19 mouse cellular contexts compared by ENCODE assay signal in the genomic region with DNA sequence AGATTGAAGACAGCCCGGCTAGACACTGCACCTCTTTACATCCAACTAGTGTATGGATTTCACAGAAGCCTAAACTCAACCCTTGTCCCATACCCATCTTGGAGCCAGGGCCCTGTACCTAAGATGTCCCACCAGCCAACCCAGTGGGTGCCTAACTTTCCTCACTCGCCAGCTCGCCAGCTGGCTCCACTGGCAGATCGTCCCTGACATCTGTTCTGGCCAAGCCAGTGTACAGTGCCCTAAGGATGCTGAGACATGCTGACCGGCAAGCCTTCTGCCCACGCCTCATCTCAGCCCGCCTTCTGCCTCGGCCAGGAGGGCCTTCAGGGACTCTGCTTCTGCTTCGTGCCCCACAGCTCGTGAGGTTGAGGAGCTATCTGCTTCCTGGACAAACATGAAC. TPM values are rescaled to one million over a fixed set of nuclear protein-coding genes. Genes with fewer than 3 reads are reported as not detected.
A peak's percentile ranks its signal among the peaks of the same experiment; 100 is the strongest.
DNase-seq lines count a peak whose midpoint lies in the region; TF ChIP-seq lines count a peak whose summit lies in the region.
"Had no signal": no experiment of that assay in that cellular context is flagged by ENCODE, and none has a peak within 500 bp of the region (broad histone marks: within the 10 kb centered on the region; RNA-seq: fewer than 3 reads in every experiment).

No protein-coding gene starts in this region.

- WGBS in cerebellum, adult 2 months: 23% methylated on average over 10 of the region's 10 CpGs
- 92% methylated on average over 10 of the region's 10 CpGs for WGBS in bone marrow, adult 2 months

- TF ChIP-seq POLR2A in cerebellum, adult 2 months (IDR thresholded peaks at IDR 0.05; ENCODE audit: borderline replicate concordance, insufficient read depth, low read length): no peak
- TF ChIP-seq POLR2A in bone marrow, adult 2 months (IDR thresholded peaks at IDR 0.05; ENCODE audit: borderline replicate concordance, control insufficient read depth, low read depth, low read length): no peak

- peaks cover 39% of the 10 kb centered on the region for H3K4me1 ChIP-seq in cerebellum, adult 2 months (ENCODE audit: control insufficient read depth, insufficient read depth, low read length)
- peaks cover 4% of the 10 kb centered on the region; the same call in 1 of the 2 replicates for H3K4me1 ChIP-seq in bone marrow, adult 2 months (ENCODE audit: control insufficient read depth, insufficient read depth, low read length)
- H3K4me1 ChIP-seq: embryonic facial prominence, embryonic 10.5 days; embryonic facial prominence, embryonic 12.5 days; forebrain, embryonic 13.5 days; forebrain, embryonic 15.5 days had no signal

- H3K27ac ChIP-seq in cerebellum, adult 2 months (ENCODE audit: insufficient read depth, low read length): peak overlapping the region; percentile 37; the same call in 1 of the 2 replicates
- peak overlapping the region; percentile 50 for H3K27ac ChIP-seq in bone marrow, adult 2 months (ENCODE audit: control insufficient read depth, insufficient read depth, low read depth, low read length, poor library complexity)
- H3K27ac ChIP-seq: embryonic facial prominence, embryonic 10.5 days; embryonic facial prominence, embryonic 12.5 days; forebrain, embryonic 13.5 days; forebrain, embryonic 15.5 days had no signal

- no peak for DNase-seq in cerebellum, adult 2 months
- no peak for DNase-seq in cerebellum, adult 8-10 months
- peak; percentile 33 to 37 for DNase-seq in cerebellum, postnatal 25 days
- DNase-seq in cerebellum, adult 9-11 months: no peak
- peak; percentile 68 for DNase-seq in left cerebral cortex, postnatal 4 days
- no peak for DNase-seq in left cerebral cortex, adult 11 months (ENCODE audit: low spot score)
- DNase-seq in right cerebral cortex, postnatal 10 days (ENCODE audit: low spot score in 2 of 2): no peak
- DNase-seq: adrenal gland, adult 8-10 months; adrenal gland, postnatal 25 days; B cell, adult 2 months; cerebellum, adult 18-20 months; forebrain, postnatal 0 days had no signal

- no peak overlapping the region for H3K4me3 ChIP-seq in cerebellum, adult 2 months (replicated peaks; ENCODE audit: insufficient read depth, low read depth, low read length)
- H3K4me3 ChIP-seq in bone marrow, adult 2 months (replicated peaks; ENCODE audit: control insufficient read depth, low read depth, low read length): no peak overlapping the region
- H3K4me3 ChIP-seq: embryonic facial prominence, embryonic 10.5 days; embryonic facial prominence, embryonic 12.5 days; forebrain, embryonic 13.5 days; forebrain, embryonic 15.5 days had no signal

- no peaks in the 10 kb centered on the region for H3K27me3 ChIP-seq in cerebellum, adult 2 months (ENCODE audit: control insufficient read depth, insufficient read depth, low read length)
- H3K27me3 ChIP-seq: CH12.LX; embryonic facial prominence, embryonic 12.5 days; forebrain, embryonic 13.5 days; forebrain, embryonic 15.5 days; Patski had no signal

- intact Hi-C loops in left cerebral cortex, postnatal 4 days (cut with DNase I): no loop called here

- no peak for TF ChIP-seq CTCF in cerebellum, adult 2 months (IDR thresholded peaks at IDR 0.05; ENCODE audit: borderline replicate concordance, insufficient read depth, low read depth, low read length)
- no peak for TF ChIP-seq CTCF in bone marrow, adult 2 months (IDR thresholded peaks at IDR 0.05; ENCODE audit: control insufficient read depth, insufficient read depth, low read length)

RNA-seq across cellular contexts. Expression of a gene that starts 25.8 kb away (rescaled TPM):
- 90.7 and 93.6 TPM in 2 replicates for polyA plus RNA-seq in cerebellum, adult 2 months (2012; rRNA removed)
- 10 to 100 TPM; 78.8 to 80.9 TPM for total RNA-seq in left cerebral cortex, postnatal 4 days (2021)
- 102 and 151 TPM in 2 replicates for polyA plus RNA-seq in bone marrow, adult 2 months (2011; ENCODE audit: insufficient read depth, insufficient read length, low replicate concordance, missing spikeins)

Comparison
In these comparisons a context has a peak if more than half of its experiments do, and no peak if none do; other contexts are left out.
1. DNase-seq: peak in cerebellum, postnatal 25 days (2 of 2) and left cerebral cortex, postnatal 4 days (single experiment); none in cerebellum, adult 2 months (0 of 2), cerebellum, adult 8-10 months (single experiment), cerebellum, adult 9-11 months (single experiment), left cerebral cortex, adult 11 months (single experiment) and right cerebral cortex, postnatal 10 days (0 of 2).